Mouse (Mus musculus) left cerebral cortex, postnatal 10 days (tissue): ENCODE measurements at regions not wholly inside any gene's neighbourhood (a gene's known extent, or its start where the extent isn't known, plus 50 kb on each side); places are given as distances from the start of the nearest gene placed in this dataset.
"Not testable (repeated sequence)": the region's sequence is repeated elsewhere in the genome, so short reads cannot be mapped to it uniquely, and the experiment has no call there.

Source experiments
- DNase-seq, 2 experiments: peaks; one replicate each; pipeline ENCODE4 v3.0.0; 2021 to 2022; ENCODE audit warnings: low spot score in 2 of 2, mixed read lengths in 1 of 2; ENCODE audit errors: extremely low spot score in 1 of 2
- intact Hi-C: fragments of 180-260 bp; cut with DNase I; formaldehyde crosslinking; loops from one replicate; pipeline ENCODE4 v1.15.1; 2025

DNA sequence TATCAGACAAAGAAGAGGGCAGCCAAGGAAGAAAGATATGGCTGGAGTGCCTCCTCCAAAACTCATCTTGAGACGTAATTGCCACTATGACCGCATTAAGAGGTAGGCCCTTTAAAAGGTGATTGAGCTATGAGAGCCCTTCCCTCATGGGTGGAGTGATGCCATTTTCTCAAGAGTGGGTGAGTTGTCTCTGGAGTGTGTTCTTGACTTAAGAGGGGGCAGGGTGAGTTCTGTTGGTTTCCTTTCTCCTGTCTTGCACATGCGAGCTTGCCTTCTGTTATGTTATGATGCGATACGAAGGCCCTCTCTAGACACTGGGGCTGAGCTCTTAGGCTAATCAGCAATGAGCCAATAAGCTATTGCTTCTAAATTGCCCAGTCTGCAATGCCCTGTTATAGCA is 198.2 kb upstream of the Pkdcc start:
- no peak for DNase-seq
- intact Hi-C loops = no loop called here

DNA sequence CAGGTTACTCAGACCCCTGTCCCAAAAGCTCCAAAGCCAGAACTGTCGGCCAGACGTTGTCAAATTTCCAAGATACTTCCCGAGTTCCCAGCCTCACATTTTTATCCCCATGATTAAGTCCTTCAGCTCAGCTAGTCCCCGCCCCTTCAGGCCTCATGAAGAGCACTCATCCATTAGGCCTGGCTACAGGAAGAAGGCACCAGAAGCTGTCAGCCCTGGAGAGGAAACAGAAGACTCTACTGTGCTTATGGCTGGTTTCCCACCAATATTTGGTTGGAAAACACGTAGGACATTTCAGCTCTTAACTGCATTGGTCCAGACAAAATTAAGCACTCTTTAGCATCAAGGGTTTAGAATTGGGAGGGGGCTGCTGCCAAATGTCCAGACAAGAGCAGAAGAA is 195.8 kb upstream of the Pkdcc start:
- DNase-seq = no peak
- intact Hi-C loops = no loop called here

DNA sequence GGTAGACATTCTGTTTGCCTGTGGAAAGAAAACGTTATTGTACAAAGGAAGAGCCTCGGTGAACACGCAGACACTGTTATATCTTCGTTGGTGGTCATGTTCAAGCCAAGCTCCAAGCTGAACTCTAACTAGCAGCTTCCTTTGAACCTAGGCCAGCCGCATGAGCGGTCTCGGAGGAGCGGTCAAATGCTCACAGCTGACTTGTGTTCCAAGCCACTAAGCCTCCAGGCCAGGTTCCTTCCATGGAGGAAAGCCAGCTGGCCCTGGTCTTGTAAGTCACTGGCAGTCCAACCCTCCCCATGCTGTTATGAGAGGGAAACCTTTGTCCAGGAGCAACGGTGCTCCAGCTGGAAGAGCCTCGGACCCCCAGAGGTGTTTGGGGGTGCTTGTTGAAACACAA is 194.5 kb upstream of the Pkdcc start:
- peak; percentile 29 to 84 for DNase-seq
- intact Hi-C loops = loop anchor here (10.0 kb wide), 1 partner anchor 474 kb away; no protein-coding TSS in a partner anchor

DNA sequence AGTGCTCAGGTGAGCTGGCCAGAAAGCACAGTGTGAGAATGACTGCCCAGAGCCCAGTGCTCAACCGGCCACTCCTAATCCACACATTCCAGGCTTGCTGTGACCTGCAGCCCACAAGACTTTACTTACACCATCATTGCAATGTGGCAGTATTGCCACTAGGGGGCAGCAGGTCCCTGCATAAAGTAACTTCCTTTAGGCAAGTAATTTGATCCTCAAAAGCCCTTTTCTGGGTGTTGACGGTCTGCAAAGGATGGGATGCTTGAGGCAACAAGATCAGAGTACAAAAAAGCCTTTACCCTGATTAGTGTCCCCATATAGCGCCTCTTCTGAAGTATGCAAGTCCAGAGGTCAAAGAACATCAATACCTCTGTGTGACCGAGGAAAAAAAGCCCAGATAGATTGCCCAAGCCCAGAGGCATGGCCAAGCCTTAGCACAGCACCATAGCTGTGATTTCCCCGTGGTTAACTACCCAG is 189.7 kb upstream of the Pkdcc start:
- intact Hi-C loops = loop anchor here (5.0 to 10.0 kb wide), 3 partner anchors 227 to 827 kb away; no protein-coding TSS in a partner anchor
- DNase-seq = peak; percentile 75 to 82

DNA sequence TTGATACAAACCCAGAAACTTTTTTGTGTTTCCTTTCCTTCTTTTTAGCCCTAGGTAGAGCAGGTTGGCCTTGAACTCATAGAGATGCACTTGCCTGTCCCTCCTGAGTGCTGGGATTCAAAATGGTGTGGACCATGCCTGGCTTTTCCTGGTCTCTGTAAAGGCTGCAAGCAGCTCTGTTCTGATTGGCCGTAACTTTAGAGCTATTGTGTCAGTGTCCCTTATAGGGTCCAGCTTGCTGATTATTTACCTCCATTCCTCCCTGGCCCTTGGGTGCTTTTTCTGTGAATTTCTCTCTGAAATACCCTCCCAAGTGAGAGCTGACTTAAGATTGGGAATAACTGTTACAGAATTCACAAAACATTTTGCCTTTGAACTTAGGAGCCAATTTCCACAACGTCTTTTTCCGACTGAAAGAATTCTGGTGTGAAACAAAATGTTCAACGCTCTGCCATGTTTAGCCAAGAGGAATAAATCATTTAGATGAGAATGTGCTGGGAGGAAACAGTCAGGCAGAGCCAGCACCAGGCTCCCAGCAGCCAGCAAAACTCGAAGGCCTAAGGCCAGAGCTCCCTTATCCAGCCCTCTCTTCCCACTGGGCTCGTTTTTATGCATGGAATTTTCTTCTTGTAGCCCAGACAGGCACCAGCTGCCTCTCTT is 180.0 kb upstream of the Pkdcc start:
- intact Hi-C loops = no loop called here

DNA sequence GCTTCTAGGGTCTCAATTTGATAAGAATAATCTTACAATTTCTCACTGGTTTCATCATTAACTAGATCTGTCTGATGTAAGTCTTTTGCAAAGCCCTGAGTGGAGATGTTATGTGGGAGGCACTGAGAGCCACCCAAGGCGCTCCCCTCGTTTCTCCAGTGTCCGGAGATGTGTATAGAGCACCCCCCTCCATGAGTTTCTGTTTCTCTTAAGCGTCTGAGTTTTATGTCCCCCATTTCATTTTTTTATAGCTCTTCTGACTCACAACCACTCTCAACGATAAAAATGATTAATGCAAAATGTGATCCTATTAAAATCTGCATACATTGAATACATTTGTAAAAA is 179.5 kb upstream of the Pkdcc start:
- intact Hi-C loops = no loop called here
- DNase-seq = no peak

More for the DNA sequence above, 180.0 kb upstream of the Pkdcc start:
- no peak for DNase-seq

DNA sequence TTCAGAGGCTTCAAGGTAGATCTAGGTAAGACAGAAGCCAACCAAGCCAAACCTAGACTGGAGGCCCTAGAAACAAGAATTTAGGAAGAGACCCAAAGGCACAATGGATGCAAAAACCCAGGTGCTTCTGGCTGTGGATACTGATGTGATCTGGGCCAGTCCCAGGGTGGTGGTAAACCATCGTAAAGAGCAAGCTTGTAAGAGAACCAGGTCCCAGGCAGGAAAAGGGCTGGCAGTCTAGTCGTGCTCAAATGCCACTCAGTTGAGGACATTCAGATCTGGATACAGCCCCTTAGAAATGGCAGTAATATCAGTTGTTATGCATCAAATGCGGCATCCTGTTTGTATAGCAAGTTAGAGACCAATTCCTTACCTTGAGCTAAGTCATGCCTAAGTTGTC is 175.5 kb upstream of the Pkdcc start:
- intact Hi-C loops = no loop called here
- no peak for DNase-seq

DNA sequence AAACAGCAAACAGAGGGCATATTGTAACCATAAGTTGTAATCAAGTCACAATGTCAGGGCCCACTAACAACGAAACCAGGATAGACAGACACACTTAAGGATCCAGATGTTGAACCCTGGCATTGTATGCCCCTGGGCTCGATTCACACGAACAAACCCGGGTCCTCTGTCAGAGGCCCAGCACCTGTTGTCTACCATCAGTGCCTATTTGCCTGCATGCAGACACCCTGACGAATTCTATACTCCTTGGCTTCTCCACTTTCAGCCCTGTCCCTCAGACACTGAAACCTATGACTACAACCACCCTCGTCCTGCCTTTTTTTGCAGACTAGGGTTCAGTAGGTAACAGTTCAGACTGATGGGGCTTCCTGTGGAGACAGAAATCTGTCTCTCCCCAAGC is 170.6 kb upstream of the Pkdcc start:
- intact Hi-C loops = loop anchor here (2.0 kb wide), 1 partner anchor 202 kb away; no protein-coding TSS in a partner anchor
- DNase-seq = no peak

DNA sequence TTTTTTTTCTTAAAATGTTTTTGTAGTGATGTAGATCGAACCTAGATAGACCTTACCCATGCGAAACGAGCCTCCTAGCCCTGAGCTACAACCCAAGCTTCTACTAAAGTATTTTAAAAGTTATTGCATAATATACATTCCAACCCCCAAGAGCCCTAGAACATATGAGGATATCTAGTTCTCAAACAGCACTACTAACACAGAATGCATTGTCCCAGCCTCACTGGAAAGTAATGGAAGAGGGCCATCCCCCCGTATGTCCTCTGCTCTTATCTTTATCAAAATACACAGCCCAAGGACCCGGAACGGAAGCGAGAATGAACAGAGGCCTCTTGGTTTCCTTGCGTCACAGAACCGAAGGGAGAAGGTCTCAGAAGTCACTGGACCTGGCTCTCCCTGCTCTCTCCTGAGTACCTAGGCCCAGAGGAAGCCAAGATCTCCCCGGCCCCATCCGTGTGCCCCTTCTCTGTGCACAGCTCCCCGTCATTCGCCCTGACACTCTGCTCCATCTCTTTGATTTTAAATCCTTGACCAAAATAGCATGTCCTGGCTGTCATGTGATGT is 165.0 kb upstream of the Pkdcc start:
- DNase-seq = no peak
- intact Hi-C loops = no loop called here

DNA sequence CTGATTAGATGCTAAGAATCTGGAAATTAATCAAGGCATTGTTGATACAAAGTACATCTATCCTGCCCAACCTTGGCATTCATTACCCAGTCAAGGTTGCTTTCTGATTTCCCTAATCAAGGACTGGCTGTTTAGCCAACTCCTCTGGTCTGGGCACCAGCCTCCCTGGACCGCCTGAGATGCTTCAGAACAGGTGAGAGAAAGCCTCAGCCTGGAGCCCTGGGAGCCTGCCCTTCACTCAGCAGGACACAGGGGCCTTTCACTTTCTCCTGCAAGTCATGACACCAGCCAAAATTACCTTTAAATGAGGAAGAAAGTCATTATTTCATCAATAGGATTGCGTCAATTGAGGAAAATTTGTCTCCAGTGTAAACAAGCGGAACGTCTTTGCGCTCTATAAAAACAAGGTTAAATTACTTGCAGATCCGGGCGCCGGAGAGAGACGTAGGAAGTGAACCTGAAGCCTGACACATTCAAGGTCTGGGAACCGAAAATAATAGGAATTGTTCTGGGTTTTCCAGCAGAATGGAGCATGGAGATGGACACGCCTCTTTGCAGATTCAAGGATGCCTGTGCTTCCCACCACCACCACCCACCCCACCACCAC is 164.4 kb upstream of the Pkdcc start:
- intact Hi-C loops = no loop called here
- DNase-seq = no peak

DNA sequence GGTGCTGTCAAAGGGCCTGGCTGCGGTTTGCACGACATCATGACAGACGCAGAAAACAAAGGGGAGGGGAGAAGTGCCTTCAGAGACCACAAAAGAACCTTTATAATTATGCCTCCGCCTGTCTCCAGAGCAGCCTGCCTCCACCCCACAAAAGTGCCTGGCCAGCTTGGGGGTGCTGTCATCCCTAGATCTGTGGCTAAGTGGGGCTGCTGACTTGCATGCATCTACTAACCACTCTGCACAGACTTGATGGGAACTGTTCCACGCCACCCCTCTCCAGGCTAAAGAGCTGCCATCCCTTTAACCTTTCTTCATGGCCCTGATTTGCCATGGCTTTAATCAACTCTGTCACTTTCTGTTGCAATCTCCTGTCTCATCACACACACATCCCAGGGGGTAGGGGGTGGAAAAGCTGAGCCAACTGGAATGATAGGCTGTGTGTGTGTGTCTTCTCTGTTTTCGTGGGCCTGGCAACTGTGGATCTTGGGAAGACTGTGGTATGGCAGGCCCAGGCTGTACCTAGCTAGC is 162.4 kb upstream of the Pkdcc start:
- intact Hi-C loops = no loop called here
- DNase-seq = no peak

DNA sequence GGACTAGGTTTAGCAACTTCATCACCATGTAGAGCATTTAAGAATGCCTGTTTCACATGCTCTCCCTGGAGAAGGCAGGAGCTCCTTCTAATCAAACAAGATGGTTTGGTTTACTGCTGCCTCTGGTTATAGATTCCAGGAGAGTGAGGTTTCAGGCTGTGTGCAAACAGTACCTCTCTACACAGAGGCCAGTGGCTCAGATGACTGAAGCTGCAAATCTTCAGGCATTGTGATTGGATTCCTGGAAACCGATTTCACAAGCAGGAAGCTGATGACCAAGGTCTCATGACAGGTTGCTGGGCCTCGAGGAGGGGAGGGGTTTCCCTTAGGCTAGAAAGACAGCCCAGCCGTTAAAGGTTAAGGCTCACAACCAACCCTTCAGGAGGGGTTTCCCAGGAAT is 157.3 kb upstream of the Pkdcc start:
- intact Hi-C loops = no loop called here

DNA sequence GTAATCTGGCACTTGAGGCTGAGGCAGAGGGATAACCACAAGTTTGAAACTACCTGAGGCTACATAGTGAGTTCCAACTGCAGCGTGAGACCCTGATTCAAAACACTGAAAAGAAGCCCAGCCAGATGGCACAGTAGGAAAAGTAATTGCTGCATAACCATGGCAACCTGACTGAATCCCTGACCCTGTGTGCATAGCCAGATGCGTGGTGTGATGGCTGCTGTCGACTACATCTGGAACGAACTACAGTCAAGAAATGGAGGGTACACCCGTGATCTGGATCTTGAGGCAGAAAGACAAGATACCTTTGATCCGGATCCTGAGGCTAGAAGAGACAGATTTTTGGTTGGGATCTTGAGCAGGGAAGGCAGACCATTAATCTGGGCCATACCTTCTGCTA is 153.2 kb upstream of the Pkdcc start:
- no peak for DNase-seq
- intact Hi-C loops = no loop called here

More for the DNA sequence above, 157.3 kb upstream of the Pkdcc start:
- no peak for DNase-seq

DNA sequence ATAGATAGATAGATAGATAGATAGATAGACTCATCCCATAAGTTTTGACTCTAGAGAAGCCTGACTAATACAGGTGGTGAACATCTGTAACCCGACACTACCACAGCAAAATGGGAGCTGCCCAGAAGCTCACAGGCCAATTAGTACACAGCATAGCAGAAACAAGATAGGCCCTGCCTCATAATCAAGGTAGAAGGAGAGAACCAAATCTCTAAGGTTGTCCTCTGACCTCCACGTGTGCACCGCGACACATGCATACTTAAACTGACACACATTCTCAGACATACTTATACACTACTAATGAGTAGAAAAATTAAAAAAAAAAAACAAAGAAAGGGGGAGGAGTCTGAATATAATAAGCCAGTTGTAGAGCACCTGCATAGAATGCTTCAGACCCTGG is 151.2 kb upstream of the Pkdcc start:
- DNase-seq = no peak
- intact Hi-C loops = no loop called here

DNA sequence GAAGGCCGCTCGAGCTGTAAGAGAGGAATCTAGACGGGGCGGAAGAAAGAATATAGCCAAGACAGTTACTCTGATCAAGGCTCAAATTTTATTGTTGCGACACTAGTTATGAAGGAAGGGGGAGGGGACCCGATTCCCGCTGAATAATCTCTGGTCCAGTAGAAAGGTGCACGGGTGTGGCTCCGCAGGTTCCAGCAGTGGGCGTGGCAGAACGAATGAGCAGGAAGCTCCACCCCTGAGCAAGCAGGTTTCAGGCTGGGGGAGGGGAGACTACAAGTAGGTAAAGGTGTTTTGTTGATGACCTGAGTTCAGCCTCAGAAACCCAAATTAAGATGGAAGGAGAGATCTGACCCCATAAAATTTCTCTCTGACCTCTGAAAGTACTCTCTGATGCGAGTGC is 150.7 kb upstream of the Pkdcc start:
- DNase-seq, intact Hi-C loops: not testable (repeated sequence)

DNA sequence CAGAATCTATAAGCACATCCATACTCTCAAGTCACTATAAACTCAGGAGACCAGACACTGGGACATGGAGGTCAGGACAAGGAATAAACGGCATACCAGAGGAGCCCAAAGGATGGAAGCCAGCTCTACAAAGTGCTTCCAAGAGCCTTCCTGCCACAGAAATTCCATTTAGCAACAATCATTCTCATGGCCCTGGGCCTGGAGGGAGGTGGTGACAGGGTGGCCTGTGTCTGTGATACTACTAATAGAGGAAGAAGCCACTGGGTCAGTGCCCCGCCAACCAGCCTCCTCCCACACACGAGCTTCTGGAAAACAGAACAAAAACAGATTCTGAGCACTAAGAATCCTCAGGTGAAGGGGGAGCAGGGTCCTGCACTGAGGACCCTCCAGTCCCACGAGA is 145.8 kb upstream of the Pkdcc start:
- no peak for DNase-seq
- intact Hi-C loops = no loop called here

DNA sequence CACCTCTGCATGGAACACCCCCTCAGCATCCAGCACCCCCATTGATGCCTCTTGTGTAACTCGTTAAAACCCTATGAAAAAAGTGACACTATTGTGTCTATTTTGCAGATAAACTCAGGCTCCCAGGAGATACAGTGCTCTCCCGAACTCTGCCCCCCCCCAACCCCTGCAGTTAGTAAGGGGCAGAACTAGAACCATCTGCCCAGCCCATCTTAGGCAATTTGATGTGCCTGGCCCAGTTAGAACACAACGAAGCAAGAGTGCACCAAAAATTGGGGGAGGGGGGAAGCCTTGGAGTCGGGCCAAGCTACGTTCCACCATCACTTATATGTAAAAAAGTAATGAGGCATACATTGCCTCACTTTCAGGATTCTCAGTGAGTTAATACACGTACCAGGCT is 143.3 kb upstream of the Pkdcc start:
- intact Hi-C loops = no loop called here
- no peak for DNase-seq

DNA sequence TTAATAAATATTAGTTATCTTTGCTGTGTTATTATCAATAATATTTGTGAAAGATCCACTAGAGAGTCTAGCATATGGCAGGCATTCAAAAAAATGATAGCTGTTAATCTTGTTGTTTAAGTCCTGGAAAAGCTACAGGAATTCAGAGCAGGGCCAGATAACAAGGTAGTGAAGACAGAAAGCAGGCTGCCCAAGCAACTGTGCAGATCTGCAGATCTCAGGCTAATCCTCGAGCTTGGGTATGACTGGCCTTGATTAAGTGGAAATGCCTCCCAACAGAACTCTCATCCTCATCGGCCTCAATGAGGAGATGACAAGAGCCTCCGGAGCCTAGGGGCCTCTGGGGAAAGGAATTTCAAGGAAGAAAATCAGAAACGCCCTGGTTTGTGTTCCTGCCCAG is 142.9 kb upstream of the Pkdcc start:
- DNase-seq = no peak
- intact Hi-C loops = no loop called here

DNA sequence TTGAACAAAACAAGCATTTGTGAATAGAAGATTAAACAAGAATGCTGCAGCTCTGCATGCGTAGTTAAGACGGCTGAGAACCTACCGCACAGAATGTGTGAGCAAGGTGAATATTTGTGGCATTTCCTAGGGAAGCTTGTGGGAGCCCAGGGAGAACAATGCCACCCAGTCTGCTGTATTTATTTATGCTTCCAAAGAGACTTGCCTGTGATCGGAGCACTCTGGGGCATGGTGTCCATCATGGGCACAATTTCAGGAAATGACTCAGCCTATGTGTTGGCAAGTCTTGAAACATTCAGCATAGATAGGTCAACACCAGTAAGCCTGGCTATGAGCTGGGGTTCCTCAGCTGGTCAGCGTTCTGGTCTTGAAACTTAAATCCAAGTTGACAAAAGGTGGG is 140.2 kb upstream of the Pkdcc start:
- DNase-seq = peak in 1 of 2 experiments; percentile 15
- intact Hi-C loops = no loop called here
